Mouse (Mus musculus) spleen, adult 2 months (tissue): ENCODE results near the gene P2ry10b. TPM values are rescaled to one million over a fixed set of nuclear protein-coding genes. Genes with fewer than 3 reads are reported as not detected.
A peak's percentile ranks its signal among the peaks of the same experiment; 100 is the strongest.

Experiments
- DNase-seq, 2 experiments: peaks; one replicate each; pipeline versions ENCODE4 v3.0.0 to v3.0.0-alpha.2; 2012 to 2021; ENCODE audit warnings: low spot score in 2 of 2, low read depth in 1 of 2
- H3K27ac ChIP-seq: fragments of 200-500 bp; 2 replicates; pipeline ENCODE4 v1.5.1; 2012; ENCODE audit warnings: low read length, inconsistent platforms; ENCODE audit not compliant: insufficient read depth
- H3K27me3 ChIP-seq: fragments of 200-500 bp; 2 replicates; pipeline ENCODE4 v1.6.1; 2012; ENCODE audit warnings: mild to moderate bottlenecking, moderate library complexity, low read length, inconsistent platforms; ENCODE audit not compliant: control insufficient read depth, insufficient read depth
- H3K36me3 ChIP-seq: fragments of 200-500 bp; 2 replicates; pipeline ENCODE4 v1.6.1; 2012; ENCODE audit warnings: mild to moderate bottlenecking, low read length, inconsistent platforms; ENCODE audit not compliant: control insufficient read depth, insufficient read depth
- H3K4me1 ChIP-seq: fragments of 200-500 bp; 2 replicates; pipeline ENCODE4 v1.6.1; 2011; ENCODE audit warnings: inconsistent platforms; ENCODE audit not compliant: control insufficient read depth, insufficient read depth, insufficient read length
- H3K4me3 ChIP-seq: fragments of 200-500 bp; 2 replicates; pipeline ENCODE4 v1.5.1; 2011; ENCODE audit warnings: mild to moderate bottlenecking, inconsistent platforms; ENCODE audit not compliant: insufficient read depth, insufficient read length; ENCODE audit errors: extremely low read depth
- CTCF ChIP-seq: fragments of 200-500 bp; IDR thresholded peaks from 2 replicates; pipeline ENCODE4 v1.5.1; 2011; ENCODE audit warnings: mild to moderate bottlenecking, inconsistent platforms; ENCODE audit not compliant: insufficient read depth, insufficient read length, insufficient replicate concordance; ENCODE audit errors: extremely low read depth
- POLR2A ChIP-seq: fragments of 200-500 bp; IDR thresholded peaks from 2 replicates; pipeline ENCODE4 v1.6.1; 2011; ENCODE audit warnings: low read depth, low read length, inconsistent platforms
- WGBS: fragments of 180-500 bp; shearing (Covaris S2); methylation state at CpG from one replicate; pipeline ENCODE4 v1.1.7; 2018; 5-methylcytosine and 5-hydroxymethylcytosine counted together
- polyA plus RNA-seq: library from polyadenylated mRNA; depleted of rRNA; stranded (reverse); fragments of >200 nt; gene quantifications from 2 replicates; pipeline ENCODE4 v1.2.3, GENCODE M21; 2012; rRNA removed

The P2ry10b gene
- polyA plus RNA-seq, 1 experiment = 16.3 TPM

- WGBS = 56% methylated on average over 2 of the region's 2 CpGs
- no peak overlapping the region for H3K27ac ChIP-seq
Measured at GRCm38 (mm10) chrX:107217577-107218090, 68.9 kb downstream of the P2ry10b start.

More at GRCm38 (mm10) chrX:107217577-107218090, 68.9 kb downstream of the P2ry10b start:
- H3K27me3 ChIP-seq = no peaks in the 10 kb centered on the region
- no peaks in the 10 kb centered on the region for H3K36me3 ChIP-seq
- DNase-seq = peak in 1 of 2 experiments; percentile 52
- H3K4me1 ChIP-seq = no peaks in the 10 kb centered on the region
- no peak for TF ChIP-seq POLR2A
- TF ChIP-seq CTCF = no peak
- no peak overlapping the region for H3K4me3 ChIP-seq

Other genes with a start within 250 kb of the P2ry10b start
- 0.04 and 0.05 TPM in 2 replicates for gene Lpar4, start 228.3 kb upstream of the P2ry10b start, polyA plus RNA-seq
- 11.3 and 12.9 TPM in 2 replicates for gene P2ry10, start 60.4 kb upstream of the P2ry10b start, polyA plus RNA-seq
- gene Gpr174, start 107.0 kb downstream of the P2ry10b start, polyA plus RNA-seq = 2.1 and 2.4 TPM in 2 replicates